Mouse (Mus musculus) liver, adult 2 months (tissue): ENCODE data around the gene 1700020D05Rik. TPM values are rescaled to one million over a fixed set of nuclear protein-coding genes. Genes with fewer than 3 reads are reported as not detected.

Experiments
- DNase-seq: peaks from one replicate; pipeline ENCODE4 v3.0.0-alpha.2; 2011; ENCODE audit warnings: low read depth, low spot score; ENCODE audit errors: extremely low read depth
- H3K27ac ChIP-seq: fragments of 200-500 bp; replicated peaks from 2 replicates; pipeline ENCODE4 v1.5.1; 2012; ENCODE audit warnings: low read depth, mild to moderate bottlenecking, control low read depth, inconsistent platforms, low read length; ENCODE audit not compliant: insufficient read depth
- H3K27me3 ChIP-seq: fragments of 200-500 bp; 2 replicates; pipeline ENCODE4 v1.6.1; 2012; ENCODE audit warnings: mild to moderate bottlenecking, moderate library complexity, low read length, inconsistent platforms; ENCODE audit not compliant: control insufficient read depth, insufficient read depth
- H3K36me3 ChIP-seq: fragments of 200-500 bp; 2 replicates; pipeline ENCODE4 v1.6.1; 2012; ENCODE audit warnings: low read length, inconsistent platforms; ENCODE audit not compliant: control insufficient read depth, insufficient read depth
- H3K4me1 ChIP-seq: fragments of 200-500 bp; 2 replicates; pipeline ENCODE4 v1.6.1; 2011; ENCODE audit warnings: low read length; ENCODE audit not compliant: control insufficient read depth, insufficient read depth
- H3K4me3 ChIP-seq: fragments of 200-500 bp; 2 replicates; pipeline ENCODE4 v1.5.1; 2011; ENCODE audit warnings: low read depth, mild to moderate bottlenecking, control low read depth, low read length, moderate library complexity; ENCODE audit not compliant: insufficient read depth
- H3K79me2 ChIP-seq: fragments of 200-500 bp; 2 replicates; pipeline ENCODE4 v1.6.1; 2012; ENCODE audit warnings: inconsistent platforms, mild to moderate bottlenecking, low read length, moderate library complexity; ENCODE audit not compliant: control insufficient read depth, insufficient read depth
- H3K9ac ChIP-seq: fragments of 200-500 bp; 2 replicates; pipeline ENCODE4 v1.6.1; 2012; ENCODE audit warnings: low read depth, mild to moderate bottlenecking, control low read depth, inconsistent platforms, low read length
- CTCF ChIP-seq: fragments of 200-500 bp; IDR thresholded peaks from 2 replicates; pipeline ENCODE4 v1.5.1; 2011; ENCODE audit warnings: low read depth, low read length, control low read depth
- POLR2A ChIP-seq: fragments of 200-500 bp; IDR thresholded peaks from 2 replicates; pipeline ENCODE4 v1.6.1; 2011; ENCODE audit warnings: low read length, control low read depth; ENCODE audit not compliant: insufficient read depth; ENCODE audit errors: extremely low read depth
- WGBS: fragments of 180-500 bp; shearing (Covaris S2); methylation state at CpG from one replicate; pipeline ENCODE4 v1.1.7; 2018; 5-methylcytosine and 5-hydroxymethylcytosine counted together
- polyA plus RNA-seq: library from polyadenylated mRNA; depleted of rRNA; stranded (reverse); fragments of >200 nt; gene quantifications from 2 replicates; pipeline ENCODE4 v1.2.3, GENCODE M21; 2012; rRNA removed
- total RNA-seq: library from RNA; depleted of rRNA; stranded (reverse); fragments of >200 nt; gene quantifications from 2 replicates; pipeline ENCODE4 v1.2.3, GENCODE M21; 2014; rRNA removed

Gene 1700020D05Rik
- total RNA-seq (0.83 and 0.87 TPM in 2 replicates), polyA plus RNA-seq (0.30 and 0.59 TPM in 2 replicates)

- no peak for DNase-seq
- H3K79me2 ChIP-seq = no peaks in the 10 kb centered on the region; the same call in 1 of the 2 replicates
- H3K27ac ChIP-seq = no peak within 1 kb of the TSS
- H3K36me3 ChIP-seq = no peaks in the 10 kb centered on the region
- WGBS = 79% methylated on average over 17 of the region's 17 CpGs
- no peaks in the 10 kb centered on the region for H3K4me1 ChIP-seq
- no peak for TF ChIP-seq POLR2A
- no peak for TF ChIP-seq CTCF
- no peak within 1 kb of the TSS for H3K9ac ChIP-seq
- no peaks in the 10 kb centered on the region for H3K27me3 ChIP-seq
- no peak within 1 kb of the TSS for H3K4me3 ChIP-seq
These were observed at the start of gene 1700020D05Rik for GRCm38 (mm10) chr19:5503687-5504086. Gene 1700020D05Rik, minus strand, starts transcription at chr19:5503787.

- TF ChIP-seq POLR2A (no peak), CTCF (no peak)
- H3K9ac ChIP-seq = no peak overlapping the region
- no peaks in the 10 kb centered on the region for H3K79me2 ChIP-seq
- no peaks in the 10 kb centered on the region for H3K36me3 ChIP-seq
- no peak overlapping the region for H3K4me3 ChIP-seq
- H3K27me3 ChIP-seq = no peaks in the 10 kb centered on the region
- H3K27ac ChIP-seq = no peak overlapping the region
- 81% methylated on average over 4 of the region's 4 CpGs for WGBS
- no peaks in the 10 kb centered on the region for H3K4me1 ChIP-seq
- no peak for DNase-seq
These were observed 44.0 kb upstream of the 1700020D05Rik start for GRCm38 (mm10) chr19:5547471-5548056.

- H3K4me3 ChIP-seq = no peak overlapping the region
- H3K79me2 ChIP-seq = no peaks in the 10 kb centered on the region
- DNase-seq = no peak
- WGBS = 88% methylated on average over 11 of the region's 11 CpGs
- TF ChIP-seq POLR2A = no peak
- no peak for TF ChIP-seq CTCF
- H3K27ac ChIP-seq = no peak overlapping the region
- H3K4me1 ChIP-seq = no peaks in the 10 kb centered on the region
- no peaks in the 10 kb centered on the region for H3K27me3 ChIP-seq
- H3K9ac ChIP-seq = no peak overlapping the region
- no peaks in the 10 kb centered on the region for H3K36me3 ChIP-seq
These were observed 40.4 kb upstream of the 1700020D05Rik start for GRCm38 (mm10) chr19:5544031-5544430.

- Histone ChIP-seq H3K9ac (no peak overlapping the region), H3K27ac (no peak overlapping the region), H3K4me1 (no peaks in the 10 kb centered on the region), H3K36me3 (no peaks in the 10 kb centered on the region), H3K4me3 (no peak overlapping the region), H3K27me3 (no peaks in the 10 kb centered on the region), H3K79me2 (no peaks in the 10 kb centered on the region)
- TF ChIP-seq POLR2A = no peak
- TF ChIP-seq CTCF = no peak
- DNase-seq = no peak
- 92% methylated on average over 9 of the region's 9 CpGs for WGBS
These were observed 39.8 kb upstream of the 1700020D05Rik start for GRCm38 (mm10) chr19:5543362-5543761.

- WGBS = 93% methylated on average over 8 of the region's 8 CpGs
- H3K9ac ChIP-seq = no peak overlapping the region
- TF ChIP-seq POLR2A = no peak
- TF ChIP-seq CTCF = no peak
- no peak overlapping the region for H3K4me3 ChIP-seq
- H3K79me2 ChIP-seq = no peaks in the 10 kb centered on the region
- no peaks in the 10 kb centered on the region for H3K27me3 ChIP-seq
- H3K27ac ChIP-seq = no peak overlapping the region
- no peaks in the 10 kb centered on the region for H3K36me3 ChIP-seq
- no peaks in the 10 kb centered on the region for H3K4me1 ChIP-seq
- no peak for DNase-seq
These were observed 35.2 kb upstream of the 1700020D05Rik start for GRCm38 (mm10) chr19:5538786-5539185.

GRCm38 (mm10) chr19:5532520-5532919 is 28.9 kb upstream of the 1700020D05Rik start:
- 79% methylated on average over 8 of the region's 8 CpGs for WGBS
- Histone ChIP-seq H3K4me1 (peaks cover 3% of the 10 kb centered on the region; the same call in 1 of the 2 replicates), H3K27ac (no peak overlapping the region), H3K9ac (no peak overlapping the region), H3K4me3 (no peak overlapping the region), H3K27me3 (no peaks in the 10 kb centered on the region), H3K79me2 (0 out of 2 replicates have a peak, but pooled peaks cover 3% of the 10 kb centered on the region), H3K36me3 (no peaks in the 10 kb centered on the region)
- no peak for TF ChIP-seq CTCF
- TF ChIP-seq POLR2A = no peak
- DNase-seq = no peak
